Mouse (Mus musculus) ES-CJ7 (cell line): ENCODE measurements at regions not wholly inside any gene's neighbourhood (a gene's known extent, or its start where the extent isn't known, plus 50 kb on each side); places are given as distances from the start of the nearest gene placed in this dataset.

Experiments used
- DNase-seq: peaks from one replicate; pipeline ENCODE4 v3.0.0; 2011; ENCODE audit warnings: low read depth, low spot score

DNA sequence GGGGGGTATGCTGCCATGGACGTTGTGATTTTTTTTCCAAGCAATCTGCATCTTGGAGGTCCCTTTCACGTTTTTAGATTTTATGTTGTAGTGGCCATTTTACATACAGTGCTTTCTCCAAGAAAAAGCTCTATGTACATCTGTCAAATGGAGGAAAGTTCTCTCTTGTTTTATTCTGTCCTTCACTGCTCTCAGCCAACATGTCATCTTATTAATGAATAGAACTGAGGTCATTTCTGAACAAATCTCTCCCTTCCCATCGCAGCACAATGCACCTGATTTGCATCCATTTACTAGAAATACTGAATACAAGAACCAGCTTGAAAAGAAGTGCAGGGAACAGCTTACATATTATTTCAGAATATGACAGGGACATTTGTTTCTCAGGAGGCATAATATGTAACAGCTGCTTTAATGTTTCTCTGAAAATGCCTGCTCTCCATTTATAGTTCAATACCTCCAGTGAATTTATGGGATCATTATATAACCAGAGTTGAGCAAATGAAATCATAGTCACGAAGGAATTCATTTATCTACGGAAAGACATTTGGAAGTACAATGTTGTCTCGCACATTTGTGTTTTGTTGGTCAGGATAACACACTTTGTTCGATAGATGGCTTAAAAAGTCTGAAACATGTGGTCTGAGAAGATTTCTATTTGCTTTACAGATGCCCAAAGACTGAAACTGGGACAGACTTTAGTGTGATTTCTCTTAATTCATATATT lies 224.3 kb downstream of the Usp25 start:
- no peak for DNase-seq

DNA sequence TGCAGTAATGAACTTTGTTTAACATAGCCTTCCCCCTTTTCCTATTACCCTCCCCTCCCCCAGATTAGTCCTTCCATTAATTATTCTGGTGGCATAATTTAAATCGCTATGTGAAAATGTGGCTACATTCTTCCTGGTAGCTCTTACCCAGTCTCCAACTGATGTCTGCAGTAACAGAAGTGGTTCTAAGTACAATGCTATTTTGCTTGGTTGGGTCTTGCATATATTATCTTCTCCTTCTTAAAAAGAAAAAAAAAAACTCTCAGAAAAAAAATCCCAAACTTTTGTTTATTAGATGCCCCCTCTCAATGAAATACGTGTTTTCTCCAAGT lies 223.7 kb downstream of the Usp25 start:
- DNase-seq = no peak

DNA sequence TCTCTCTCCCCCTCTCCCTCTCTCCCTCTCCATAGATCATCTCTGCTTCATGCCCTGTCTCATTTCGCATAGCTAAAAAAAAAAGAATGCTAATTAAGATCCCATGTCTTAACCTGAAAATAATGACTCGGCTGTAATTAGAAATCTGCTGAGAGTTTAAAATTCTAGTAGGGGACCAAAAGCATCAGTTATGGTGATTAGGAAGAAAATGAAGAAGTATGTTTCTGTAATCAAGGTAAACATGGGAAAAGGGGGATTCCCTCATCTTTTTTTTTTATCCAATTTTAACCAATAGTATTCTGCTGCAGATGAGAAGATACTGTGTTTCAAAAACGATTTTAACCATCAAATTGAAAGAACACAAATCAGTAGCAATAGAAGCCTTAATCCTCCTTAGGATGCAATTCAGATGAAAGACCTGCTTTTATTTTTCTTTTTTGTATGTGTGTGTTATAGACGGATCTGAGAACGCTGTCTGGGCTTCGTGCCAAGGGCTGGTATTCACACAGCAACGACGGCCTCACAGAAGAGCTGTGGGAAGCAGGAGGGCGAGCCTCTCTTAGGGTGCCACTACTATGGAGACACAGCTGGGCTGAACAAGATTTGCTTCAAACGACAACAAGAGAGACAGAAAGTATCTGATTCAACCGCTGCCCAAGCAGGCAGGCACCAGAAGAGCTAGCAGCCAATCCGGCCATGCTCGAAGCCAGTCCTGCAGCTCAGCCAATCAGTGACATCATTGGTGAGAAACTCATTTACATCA lies 223.2 kb downstream of the Usp25 start:
- no peak for DNase-seq

DNA sequence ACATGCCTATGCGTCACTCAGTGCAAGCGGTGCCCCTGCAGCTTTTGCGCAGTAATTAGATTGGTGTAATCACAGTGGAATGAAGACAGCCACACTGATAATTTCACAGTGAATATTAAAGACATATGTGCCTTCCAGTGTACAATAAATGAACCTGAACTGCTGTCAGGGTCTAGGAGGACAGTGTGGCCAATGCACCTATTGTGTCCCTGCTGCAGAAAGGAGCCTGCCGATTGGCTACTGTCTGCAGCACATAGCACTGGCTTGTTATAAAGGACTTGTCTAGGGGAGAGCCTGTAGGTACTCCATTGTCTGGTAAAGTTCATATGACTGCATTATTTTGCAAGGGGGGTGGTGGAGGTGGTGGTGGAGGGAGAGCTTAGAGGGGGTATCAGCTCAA lies 222.5 kb downstream of the Usp25 start:
- no peak for DNase-seq

DNA sequence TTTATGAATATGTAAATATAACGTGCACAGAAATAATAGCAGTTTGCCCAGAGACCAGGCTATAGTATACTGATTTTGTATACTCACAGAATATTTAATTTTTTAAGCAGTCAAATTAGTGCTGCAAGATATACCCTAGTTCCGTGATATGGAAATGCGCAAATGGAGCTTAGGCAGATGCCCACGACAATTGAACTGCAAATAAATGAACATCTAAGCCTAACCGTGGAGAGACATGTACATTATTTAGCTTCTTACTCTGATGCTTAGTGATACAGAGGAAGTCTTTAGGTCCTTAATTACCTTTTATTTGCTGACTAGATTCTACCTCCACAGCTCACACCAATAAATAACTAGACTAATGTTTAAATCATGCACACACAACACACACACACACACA lies 221.9 kb downstream of the Usp25 start:
- no peak for DNase-seq
